Mouse (Mus musculus) lung, adult 2 months (tissue): ENCODE data around the gene Glis1.

Experiments
- CTCF ChIP-seq: fragments of 200-500 bp; IDR thresholded peaks from 2 replicates; pipeline ENCODE4 v1.5.1; 2011; ENCODE audit warnings: mild to moderate bottlenecking, low read length, control low read depth; ENCODE audit not compliant: insufficient read depth
- POLR2A ChIP-seq: fragments of 200-500 bp; IDR thresholded peaks from 2 replicates; pipeline ENCODE4 v1.6.1; 2011; ENCODE audit warnings: low read depth, mild to moderate bottlenecking, control low read depth, low read length, borderline replicate concordance; ENCODE audit errors: extremely low read depth

GRCm38 (mm10) chr4:107388291-107388690, 46.1 kb upstream of the Glis1 start:
- no peak for TF ChIP-seq CTCF
- no peak for TF ChIP-seq POLR2A
